Mouse (Mus musculus) central nervous system, embryonic 14 days (tissue): ENCODE data around the gene Tekt1. TPM values are rescaled to one million over a fixed set of nuclear protein-coding genes. Genes with fewer than 3 reads are reported as not detected.

Experiments used
- polyA plus RNA-seq: library from polyadenylated mRNA; depleted of rRNA; stranded (reverse); fragments of >200 nt; gene quantifications from 2 replicates; pipeline ENCODE4 v1.2.3, GENCODE M21; 2012; rRNA removed

The Tekt1 gene
- 3.6 and 3.7 TPM in 2 replicates for polyA plus RNA-seq

DNA sequence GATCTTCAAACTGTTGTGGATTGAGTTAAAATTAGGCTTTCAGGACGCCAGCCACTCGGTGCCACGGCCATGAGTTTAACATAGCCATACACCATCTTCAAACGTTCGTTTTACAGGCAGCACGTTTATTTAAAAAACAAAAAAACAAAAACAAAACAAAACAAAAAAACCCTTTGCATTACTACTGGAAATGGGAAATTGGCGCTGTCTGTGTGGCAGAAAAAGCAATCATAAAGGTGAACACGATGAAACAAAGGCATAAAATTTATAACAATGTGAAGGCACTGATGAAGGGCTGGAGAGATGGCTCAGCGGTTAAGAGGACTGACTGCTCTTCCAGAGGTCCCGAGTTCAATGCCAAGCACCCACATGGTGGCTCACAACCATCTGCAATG, at the start of gene Tekt1:
TSS of gene Tekt1 (minus strand) at position 96 of the 395 bp plus-strand sequence.

DNA sequence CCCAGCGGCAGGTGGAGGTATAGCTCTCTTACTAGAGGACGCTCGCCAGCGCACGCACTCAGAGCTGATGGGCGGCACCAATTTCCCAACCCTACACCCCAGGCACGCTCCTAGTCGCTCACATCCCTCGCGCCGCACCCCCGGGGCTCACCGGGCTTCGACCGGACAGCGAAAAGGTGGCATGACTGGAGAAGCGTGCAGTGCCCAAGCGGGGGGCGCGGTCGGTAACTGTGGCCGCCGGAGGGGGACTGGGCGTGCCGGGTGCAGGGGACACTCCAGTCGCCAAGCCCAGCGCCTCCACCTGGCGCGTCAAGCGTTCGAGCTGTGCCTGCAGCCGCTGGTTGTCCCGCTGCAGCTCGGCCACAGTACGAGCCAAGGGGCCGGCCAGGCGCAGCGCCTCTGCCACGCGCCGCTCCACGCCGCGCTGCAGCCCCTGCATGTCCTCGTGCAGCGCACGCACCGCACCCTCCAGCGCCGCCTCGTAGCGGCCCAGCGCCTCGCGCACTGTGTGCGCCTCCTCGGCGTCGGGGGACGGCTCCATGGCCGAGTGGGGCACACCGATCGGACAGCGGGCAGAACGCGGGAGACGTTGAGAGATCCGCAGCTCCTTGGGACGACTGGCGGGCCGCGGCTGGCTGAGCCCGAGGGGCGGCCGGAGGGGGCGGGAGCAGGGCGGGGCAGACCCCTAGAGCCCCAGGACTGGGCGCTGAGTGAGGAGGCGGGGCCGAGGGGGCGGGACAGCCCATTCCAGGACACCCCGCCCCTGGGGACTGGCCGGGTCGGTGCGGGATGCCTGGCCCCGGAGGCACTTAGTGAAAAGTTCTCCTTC, 49.1 kb upstream of the Tekt1 start, which contains the start of gene Smtnl2:
TSS of gene Smtnl2 (minus strand) at position 621 of the 829 bp plus-strand sequence.

DNA sequence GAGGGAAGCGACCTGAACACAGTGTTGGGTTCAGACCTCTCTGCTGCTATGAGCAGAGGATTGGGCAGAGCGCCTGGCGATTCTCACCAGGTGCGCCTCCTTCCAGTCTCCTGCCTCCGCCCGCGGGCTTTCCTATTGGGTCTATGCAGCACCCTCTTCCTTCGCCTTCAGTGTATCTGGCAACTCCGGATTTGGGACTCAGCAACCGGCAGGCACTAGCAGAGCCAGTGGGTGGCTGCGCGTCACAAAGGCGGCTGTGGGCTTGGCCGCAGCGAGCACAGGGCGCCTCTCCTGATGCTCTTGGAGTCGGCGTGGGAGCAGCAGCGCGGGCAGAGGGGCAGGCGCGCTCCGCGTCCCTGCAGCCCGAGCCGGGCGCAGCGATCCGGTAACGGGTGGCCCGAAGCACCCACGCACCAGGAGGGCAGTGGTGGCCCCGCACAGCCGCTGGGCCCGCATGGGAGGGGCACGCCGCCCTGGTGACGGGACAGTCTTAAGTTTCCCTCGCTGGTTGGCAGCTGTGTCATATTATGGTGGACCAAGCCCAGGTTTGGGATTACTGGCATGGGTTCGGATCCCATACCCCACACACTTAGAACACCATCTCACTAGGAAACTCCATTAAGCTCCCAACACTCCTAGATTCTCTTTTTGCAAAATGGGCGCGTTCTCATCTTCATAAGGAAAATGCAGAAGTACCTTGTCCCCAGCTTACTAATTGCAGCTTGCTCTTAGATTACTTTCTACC, 47.9 kb downstream of the Tekt1 start, which contains the start of gene Fbxo39:
TSS of gene Fbxo39 (plus strand) at position 294 of the 745 bp plus-strand sequence.

DNA sequence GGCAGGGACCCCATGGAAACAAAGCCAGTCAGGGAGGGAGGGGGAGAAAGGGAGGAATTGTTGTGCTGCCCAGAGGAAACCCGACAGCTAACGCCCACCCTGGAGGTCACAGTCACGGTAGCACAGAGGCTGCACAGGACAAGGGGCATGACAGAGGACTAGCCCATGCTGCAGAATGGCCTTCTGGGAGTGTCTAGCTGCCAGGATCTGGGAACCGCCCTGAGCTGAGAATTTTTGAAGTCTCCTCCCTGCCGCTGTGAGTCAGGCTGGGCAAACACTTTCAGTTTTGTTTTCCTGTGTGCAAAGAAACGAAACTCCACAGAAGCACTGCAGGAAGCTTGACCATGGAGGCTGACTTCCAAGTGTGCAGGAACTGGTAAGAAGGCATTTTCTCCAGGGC, 60.9 kb downstream of the Tekt1 start, which contains the start of gene Xaf1:
TSS of gene Xaf1 (plus strand) at position 296 of the 400 bp plus-strand sequence.

Other genes with a start within 250 kb of the Tekt1 start
- 7.5 and 9.4 TPM in 2 replicates for gene Pitpnm3, start 226.7 kb downstream of the Tekt1 start, polyA plus RNA-seq
- 5.5 and 5.8 TPM in 2 replicates for gene Gm43951, start 155.6 kb downstream of the Tekt1 start, polyA plus RNA-seq
- gene 4933427D14Rik, start 155.0 kb downstream of the Tekt1 start, polyA plus RNA-seq: 34.3 and 34.9 TPM in 2 replicates
- gene Txndc17, start 154.9 kb downstream of the Tekt1 start, polyA plus RNA-seq: 89.9 and 97.7 TPM in 2 replicates
- 41.9 and 53.8 TPM in 2 replicates for gene Med31, start 146.8 kb downstream of the Tekt1 start, polyA plus RNA-seq
- 1.6 and 3.7 TPM in 2 replicates for gene Slc13a5, start 95.2 kb downstream of the Tekt1 start, polyA plus RNA-seq
- gene Xaf1, start 60.8 kb downstream of the Tekt1 start, polyA plus RNA-seq: 4.0 and 4.2 TPM in 2 replicates
- not detected in 2 replicates for gene Fbxo39, start 48.0 kb downstream of the Tekt1 start, polyA plus RNA-seq
- 1.7 and 5.0 TPM in 2 replicates for gene Smtnl2, start 49.3 kb upstream of the Tekt1 start, polyA plus RNA-seq
- 0.21 TPM in 1 of 2 replicates, not detected in the other for gene Ggt6, start 73.1 kb upstream of the Tekt1 start, polyA plus RNA-seq
- gene Mybbp1a, start 78.9 kb upstream of the Tekt1 start, polyA plus RNA-seq: 87.2 and 91.4 TPM in 2 replicates
- gene Spns2, start 127.5 kb upstream of the Tekt1 start, polyA plus RNA-seq: 37.9 and 40.8 TPM in 2 replicates
- 0.14 and 0.24 TPM in 2 replicates for gene Spns3, start 188.1 kb upstream of the Tekt1 start, polyA plus RNA-seq
- 45.2 and 50.6 TPM in 2 replicates for gene Ube2g1, start 244.8 kb upstream of the Tekt1 start, polyA plus RNA-seq